Mouse (Mus musculus) heart, embryonic 14.5 days (tissue): ENCODE measurements at regions not wholly inside any gene's neighbourhood (a gene's known extent, or its start where the extent isn't known, plus 50 kb on each side); places are given as distances from the start of the nearest gene placed in this dataset.

Experiments used
- ATAC-seq: fragments of 200-750 bp; cut with Nextera tagmentation; 2 replicates; pipeline ENCODE4 v1.8.0; 2017; ENCODE audit warnings: low read depth, moderate TSS enrichment; ENCODE audit not compliant: insufficient number of reproducible peaks, insufficient read depth, low FRiP score
- H3K27ac ChIP-seq, 2 experiments: fragments of 200-500 bp in 1 of 2; fragments of 300-500 bp in 1 of 2; sonication (generic) in 1 of 2; replicated peaks in 1 of 2; 2 replicates each; pipeline ENCODE4 v1.5.1; 2012 to 2014; ENCODE audit warnings: low read depth in 2 of 2, low read length in 2 of 2, control low read depth in 1 of 2, mild to moderate bottlenecking in 1 of 2, mixed read lengths in 1 of 2; ENCODE audit not compliant: control insufficient read depth in 1 of 2, insufficient read depth in 1 of 2
- H3K27me3 ChIP-seq: fragments of 300-500 bp; sonication (generic); 2 replicates; pipeline ENCODE4 v1.6.1; 2014; ENCODE audit warnings: mild to moderate bottlenecking, low read length, control low read depth; ENCODE audit not compliant: control insufficient read depth, insufficient read depth
- H3K36me3 ChIP-seq: fragments of 300-500 bp; sonication (generic); 2 replicates; pipeline ENCODE4 v1.6.1; 2014; ENCODE audit warnings: mild to moderate bottlenecking, control low read depth, low read length, mixed read lengths; ENCODE audit not compliant: control insufficient read depth, insufficient read depth
- H3K4me1 ChIP-seq, 2 experiments: fragments of 200-500 bp in 1 of 2; fragments of 300-500 bp in 1 of 2; sonication (generic) in 1 of 2; 2 replicates each; pipeline ENCODE4 v1.6.1; 2012 to 2014; ENCODE audit warnings: low read length in 2 of 2, control low read depth in 1 of 2, mixed read lengths in 1 of 2; ENCODE audit not compliant: control insufficient read depth in 2 of 2, insufficient read depth in 2 of 2
- H3K4me2 ChIP-seq: fragments of 300-500 bp; sonication (generic); 2 replicates; pipeline ENCODE4 v1.6.1; 2014; ENCODE audit warnings: mild to moderate bottlenecking, low read length
- H3K4me3 ChIP-seq, 2 experiments: fragments of 200-500 bp in 1 of 2; fragments of 300-500 bp in 1 of 2; sonication (generic) in 1 of 2; 2 replicates each; pipeline ENCODE4 v1.5.1; 2012 to 2014; ENCODE audit warnings: low read length in 2 of 2, mild to moderate bottlenecking in 2 of 2, control low read depth in 1 of 2, low read depth in 1 of 2, moderate library complexity in 1 of 2; ENCODE audit not compliant: control insufficient read depth in 1 of 2, insufficient read depth in 1 of 2
- H3K9ac ChIP-seq: fragments of 300-500 bp; sonication (generic); 2 replicates; pipeline ENCODE4 v1.6.1; 2014; ENCODE audit warnings: mild to moderate bottlenecking, low read length
- H3K9me3 ChIP-seq: fragments of 300-500 bp; sonication (generic); 2 replicates; pipeline ENCODE4 v1.6.1; 2016; ENCODE audit warnings: low read length, control low read depth; ENCODE audit not compliant: control insufficient read depth
- WGBS: fragments of 180-500 bp; shearing (Covaris S2); extraction: QIAGEN DNeasy Blood & Tissue Kit; methylation state at CpG from one replicate; pipeline ENCODE4 v1.1.7; 2014; 5-methylcytosine and 5-hydroxymethylcytosine counted together

GRCm38 (mm10) chr5:75458317-75458716, 116.4 kb upstream of the Kit start:
- ATAC-seq = no peak
- H3K4me3 ChIP-seq = no peak overlapping the region
- no peak overlapping the region for H3K27ac ChIP-seq
- no peaks in the 10 kb centered on the region for H3K27me3 ChIP-seq
- H3K9ac ChIP-seq = no peak overlapping the region
- no peak overlapping the region for H3K4me2 ChIP-seq
- peaks cover 3 to 6% of the 10 kb centered on the region in 2 experiments; a peak in 3 of 4 replicates for H3K4me1 ChIP-seq
- H3K9me3 ChIP-seq = no peaks in the 10 kb centered on the region
- WGBS = 88% methylated on average over 7 of the region's 7 CpGs
- no peaks in the 10 kb centered on the region for H3K36me3 ChIP-seq

- H3K27me3 ChIP-seq = no peaks in the 10 kb centered on the region
- H3K4me2 ChIP-seq = no peak overlapping the region
- no peak overlapping the region for H3K27ac ChIP-seq
- H3K36me3 ChIP-seq = no peaks in the 10 kb centered on the region
- no peak overlapping the region for H3K4me3 ChIP-seq
- no peak for ATAC-seq
- H3K4me1 ChIP-seq = peaks cover 3 to 6% of the 10 kb centered on the region in 2 experiments; a peak in 3 of 4 replicates
- no peaks in the 10 kb centered on the region for H3K9me3 ChIP-seq
- H3K9ac ChIP-seq = no peak overlapping the region
- 34% methylated on average over 3 of the region's 3 CpGs for WGBS
Measured at GRCm38 (mm10) chr5:75459758-75460354, 114.9 kb upstream of the Kit start.

GRCm38 (mm10) chr5:75460414-75461025, 114.2 kb upstream of the Kit start:
- Histone ChIP-seq H3K4me3 (no peak overlapping the region), H3K9me3 (no peaks in the 10 kb centered on the region), H3K4me1 (peaks cover 3 to 6% of the 10 kb centered on the region in 2 experiments; a peak in 3 of 4 replicates), H3K9ac (no peak overlapping the region), H3K36me3 (no peaks in the 10 kb centered on the region), H3K4me2 (no peak overlapping the region), H3K27ac (no peak overlapping the region), H3K27me3 (no peaks in the 10 kb centered on the region)
- no peak for ATAC-seq
- WGBS = 29% methylated on average over 9 of the region's 9 CpGs

GRCm38 (mm10) chr5:75461368-75461767, 113.3 kb upstream of the Kit start:
- Histone ChIP-seq H3K9me3 (no peaks in the 10 kb centered on the region), H3K27me3 (no peaks in the 10 kb centered on the region), H3K36me3 (no peaks in the 10 kb centered on the region), H3K4me2 (no peak overlapping the region), H3K9ac (no peak overlapping the region), H3K27ac (no peak overlapping the region), H3K4me3 (no peak overlapping the region), H3K4me1 (peaks cover 3 to 6% of the 10 kb centered on the region in 2 experiments; a peak in 3 of 4 replicates)
- no peak for ATAC-seq
- WGBS = 40% methylated on average over 5 of the region's 5 CpGs

- WGBS = 81% methylated on average over 4 of the region's 4 CpGs
- no peak overlapping the region for H3K27ac ChIP-seq
- no peak for ATAC-seq
- H3K4me2 ChIP-seq = no peak overlapping the region
- peaks cover 3 to 6% of the 10 kb centered on the region in 2 experiments; a peak in 3 of 4 replicates for H3K4me1 ChIP-seq
- H3K9me3 ChIP-seq = no peaks in the 10 kb centered on the region
- no peak overlapping the region for H3K9ac ChIP-seq
- H3K27me3 ChIP-seq = no peaks in the 10 kb centered on the region
- H3K4me3 ChIP-seq = no peak overlapping the region
- no peaks in the 10 kb centered on the region for H3K36me3 ChIP-seq
Measured at GRCm38 (mm10) chr5:75463591-75463990, 111.1 kb upstream of the Kit start.

- no peak overlapping the region for H3K27ac ChIP-seq
- H3K9me3 ChIP-seq = no peaks in the 10 kb centered on the region
- H3K36me3 ChIP-seq = no peaks in the 10 kb centered on the region
- WGBS = 82% methylated on average over 7 of the region's 7 CpGs
- no peaks in the 10 kb centered on the region for H3K27me3 ChIP-seq
- no peak overlapping the region for H3K4me3 ChIP-seq
- H3K4me1 ChIP-seq = no peaks in the 10 kb centered on the region; a peak in 1 of 4 replicates
- H3K9ac ChIP-seq = no peak overlapping the region
- H3K4me2 ChIP-seq = no peak overlapping the region
- ATAC-seq = no peak
Measured at GRCm38 (mm10) chr5:75465701-75466100, 109.0 kb upstream of the Kit start.

GRCm38 (mm10) chr5:75466941-75467340, 107.8 kb upstream of the Kit start:
- Histone ChIP-seq H3K4me3 (no peak overlapping the region), H3K27ac (no peak overlapping the region), H3K9me3 (no peaks in the 10 kb centered on the region), H3K27me3 (no peaks in the 10 kb centered on the region), H3K36me3 (no peaks in the 10 kb centered on the region), H3K4me2 (no peak overlapping the region), H3K4me1 (no peaks in the 10 kb centered on the region), H3K9ac (no peak overlapping the region)
- ATAC-seq = no peak
- 74% methylated on average over 4 of the region's 4 CpGs for WGBS

GRCm38 (mm10) chr5:75467916-75468315, 106.8 kb upstream of the Kit start:
- H3K4me1 ChIP-seq = no peaks in the 10 kb centered on the region
- no peak overlapping the region for H3K9ac ChIP-seq
- no peaks in the 10 kb centered on the region for H3K36me3 ChIP-seq
- no peak overlapping the region for H3K27ac ChIP-seq
- no peaks in the 10 kb centered on the region for H3K27me3 ChIP-seq
- ATAC-seq = no peak
- H3K9me3 ChIP-seq = no peaks in the 10 kb centered on the region
- no peak overlapping the region for H3K4me2 ChIP-seq
- no peak overlapping the region for H3K4me3 ChIP-seq
- 36% methylated on average over 6 of the region's 6 CpGs for WGBS
